Mouse (Mus musculus) CH12.LX (cell line): ENCODE data around the gene Rnf38. TPM values are rescaled to one million over a fixed set of nuclear protein-coding genes. Genes with fewer than 3 reads are reported as not detected.

Experiments
- DNase-seq: peaks from one replicate; pipeline ENCODE4 v3.0.0-alpha.2; 2013; ENCODE audit errors: extremely low read depth
- H3K27ac ChIP-seq: 2 replicates; pipeline ENCODE4 v1.5.1; 2012; ENCODE audit warnings: low read depth, mild to moderate bottlenecking, control low read depth, moderate library complexity; ENCODE audit not compliant: insufficient read depth
- H3K27me3 ChIP-seq: replicated peaks from 2 replicates; pipeline ENCODE3; 2012; ENCODE audit warnings: inconsistent platforms
- H3K36me3 ChIP-seq, 2 experiments: replicated peaks in 1 of 2; 2 replicates each; pipeline versions ENCODE3 to v1.6.1; 2012; ENCODE audit warnings: inconsistent platforms in 1 of 2, low read length in 1 of 2, mild to moderate bottlenecking in 1 of 2, mixed read lengths in 1 of 2, moderate library complexity in 1 of 2; ENCODE audit not compliant: control insufficient read depth in 1 of 2, insufficient read depth in 1 of 2
- H3K4me1 ChIP-seq, 2 experiments: 2 replicates each; pipeline ENCODE4 v1.6.1; 2012; ENCODE audit warnings: inconsistent platforms in 1 of 2, moderate library complexity in 1 of 2; ENCODE audit not compliant: insufficient read depth in 2 of 2, control insufficient read depth in 1 of 2
- H3K4me2 ChIP-seq: 2 replicates; pipeline ENCODE4 v1.6.1; 2012; ENCODE audit warnings: low read depth, mild to moderate bottlenecking, control low read depth; ENCODE audit not compliant: poor library complexity, insufficient read depth, severe bottlenecking
- H3K4me3 ChIP-seq, 3 experiments: fragments of 150-350 bp in 1 of 3; sonication (generic) in 1 of 3; replicated peaks in 1 of 3; 2 replicates each; pipeline versions ENCODE3 to v1.5.1; 2011 to 2012; ENCODE audit warnings: low read depth in 2 of 3, low read length in 2 of 3, mild to moderate bottlenecking in 2 of 3, moderate library complexity in 2 of 3, control low read depth in 1 of 3, improper control_type of control experiment in 1 of 3, inconsistent platforms in 1 of 3, mixed read lengths in 1 of 3; ENCODE audit not compliant: poor library complexity in 1 of 3
- H3K79me2 ChIP-seq: replicated peaks from 2 replicates; pipeline ENCODE4 v1.6.1; 2012; ENCODE audit warnings: mild to moderate bottlenecking, moderate library complexity; ENCODE audit not compliant: control insufficient read depth, poor library complexity, insufficient read depth, severe bottlenecking; ENCODE audit errors: extremely low read depth
- H3K9ac ChIP-seq: 2 replicates; pipeline ENCODE4 v1.6.1; 2012; ENCODE audit warnings: low read depth, mild to moderate bottlenecking, control low read depth, moderate library complexity; ENCODE audit not compliant: insufficient read depth
- H3K9me3 ChIP-seq: replicated peaks from 2 replicates; pipeline ENCODE3; 2012; ENCODE audit warnings: low read length, inconsistent platforms, mixed read lengths
- BHLHE40 ChIP-seq: IDR thresholded peaks from 2 replicates; pipeline ENCODE4 v1.6.1; 2011; ENCODE audit warnings: mild to moderate bottlenecking, low read depth, low read length, improper control_type of control experiment
- CHD2 ChIP-seq: IDR thresholded peaks from 2 replicates; pipeline ENCODE4 v1.6.1; 2011; ENCODE audit warnings: low read length, improper control_type of control experiment
- E2F4 ChIP-seq: IDR thresholded peaks from 2 replicates; pipeline ENCODE4 v1.6.1; 2011; ENCODE audit warnings: low read depth, low read length, improper control_type of control experiment; ENCODE audit not compliant: insufficient replicate concordance
- ETS1 ChIP-seq: conservative IDR thresholded peaks from 2 replicates; pipeline ENCODE4 v1.6.1; 2012; ENCODE audit warnings: low read depth, mild to moderate bottlenecking, inconsistent platforms, low read length, improper control_type of control experiment, moderate library complexity
- GABPA ChIP-seq: IDR thresholded peaks from 2 replicates; pipeline ENCODE4 v1.6.1; 2012; ENCODE audit warnings: low read depth, low read length, improper control_type of control experiment, inconsistent platforms; ENCODE audit not compliant: insufficient replicate concordance
- IRF4 ChIP-seq: IDR thresholded peaks from 2 replicates; pipeline ENCODE4 v1.6.1; 2014; ENCODE audit warnings: low read depth, mild to moderate bottlenecking, inconsistent platforms, low read length, improper control_type of control experiment
- JUND ChIP-seq: conservative IDR thresholded peaks from 2 replicates; pipeline ENCODE4 v1.6.1; 2011; ENCODE audit warnings: low read depth, low read length, improper control_type of control experiment
- KAT2A ChIP-seq: IDR thresholded peaks from 2 replicates; pipeline ENCODE4 v1.6.1; 2012; ENCODE audit warnings: low read length, improper control_type of control experiment, inconsistent platforms; ENCODE audit not compliant: insufficient replicate concordance
- MAX ChIP-seq: IDR thresholded peaks from 2 replicates; pipeline ENCODE4 v1.6.1; 2011; ENCODE audit warnings: low read length, improper control_type of control experiment
- MAZ ChIP-seq: IDR thresholded peaks from 2 replicates; pipeline ENCODE4 v1.6.1; 2012; ENCODE audit warnings: low read depth, mild to moderate bottlenecking, inconsistent platforms, low read length, improper control_type of control experiment, moderate library complexity
- MEF2A ChIP-seq: IDR thresholded peaks from 2 replicates; pipeline ENCODE4 v1.6.1; 2014; ENCODE audit warnings: low read depth, mild to moderate bottlenecking, inconsistent platforms, low read length, improper control_type of control experiment, borderline replicate concordance
- MXI1 ChIP-seq: IDR thresholded peaks from 2 replicates; pipeline ENCODE4 v1.6.1; 2011; ENCODE audit warnings: mild to moderate bottlenecking, low read depth, low read length, improper control_type of control experiment
- MYC ChIP-seq: IDR thresholded peaks from 2 replicates; pipeline ENCODE4 v1.6.1; 2011; ENCODE audit warnings: low read depth, mild to moderate bottlenecking, improper control_type of control experiment, low read length
- POLR2AphosphoS2 ChIP-seq: IDR thresholded peaks from 2 replicates; pipeline ENCODE4 v1.6.1; 2011; ENCODE audit warnings: low read depth, low read length, improper control_type of control experiment
- RCOR1 ChIP-seq: conservative IDR thresholded peaks from 2 replicates; pipeline ENCODE4 v1.6.1; 2012; ENCODE audit warnings: low read depth, mild to moderate bottlenecking, inconsistent platforms, low read length, improper control_type of control experiment
- SMC3 ChIP-seq: IDR thresholded peaks from 2 replicates; pipeline ENCODE4 v1.6.1; 2011; ENCODE audit warnings: low read depth, low read length, improper control_type of control experiment
- TCF12 ChIP-seq: IDR thresholded peaks from 2 replicates; pipeline ENCODE4 v1.6.1; 2014; ENCODE audit warnings: low read depth, mild to moderate bottlenecking, inconsistent platforms, low read length, improper control_type of control experiment
- UBTF ChIP-seq: IDR thresholded peaks from 2 replicates; pipeline ENCODE4 v1.6.1; 2012; ENCODE audit warnings: low read depth, mild to moderate bottlenecking, inconsistent platforms, low read length, improper control_type of control experiment, moderate library complexity
- ZMIZ1 ChIP-seq: IDR thresholded peaks from 2 replicates; pipeline ENCODE4 v1.6.1; 2012; ENCODE audit warnings: low read depth, mild to moderate bottlenecking, inconsistent platforms, low read length, improper control_type of control experiment
- ZNF384 ChIP-seq: IDR thresholded peaks from 2 replicates; pipeline ENCODE4 v1.6.1; 2012; ENCODE audit warnings: low read depth, low read length, improper control_type of control experiment, inconsistent platforms
- dilution Hi-C: fragments of 300-500 bp; cut with MboI; formaldehyde crosslinking; loops from 2 replicates; pipeline ENCODE4 v1.14.3; 2020; ENCODE audit warnings: low sequenced_read_pairs; ENCODE audit not compliant: extremely low pct_unique_long_range_greater_than_20kb, extremely low pct_ligation_motif_present
- in situ Hi-C: fragments of 300-500 bp; cut with MboI; formaldehyde crosslinking; loops from 3 replicates; pipeline ENCODE4 v1.14.3; 2019; ENCODE audit warnings: low sequenced_read_pairs, low pct_ligation_motif_present, low pct_unique_long_range_greater_than_20kb, mixed read lengths
- polyA plus RNA-seq: library from polyadenylated mRNA; unstranded; fragments of >175 nt; gene quantifications from 2 replicates; pipeline ENCODE4 v1.2.1, GENCODE M21; 2012; ENCODE audit warnings: low read depth; ENCODE audit not compliant: insufficient read length
- total RNA-seq, 2 experiments: library from RNA; depleted of rRNA; stranded (reverse); fragments of 300-350 nt in 1 of 2; fragments of >200 nt in 1 of 2; gene quantifications; 2 replicates each; pipeline ENCODE4 v1.2.3; 2012 to 2014

The Rnf38 gene
- total and polyA plus RNA-seq, 3 experiments, result 5.4 to 13.2 (median 6.6) TPM

DNA sequence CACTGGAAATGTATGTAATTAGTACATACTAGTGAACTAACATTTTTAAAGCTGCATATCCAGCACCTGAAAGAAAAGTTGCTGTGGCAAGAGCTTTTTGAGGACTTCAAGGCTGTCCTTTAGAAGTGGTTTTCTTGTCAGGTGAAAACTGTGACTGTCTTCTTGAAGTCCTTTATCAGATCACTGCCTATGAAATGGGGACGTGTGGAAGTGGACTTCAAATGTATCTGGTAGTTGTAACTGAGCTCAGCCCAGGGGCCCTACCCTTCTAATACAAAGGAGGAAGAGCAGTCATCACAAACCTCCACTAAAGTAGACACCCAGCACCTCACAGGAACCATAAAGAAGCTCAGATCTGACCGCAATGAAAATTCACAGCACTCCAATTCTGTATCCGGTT lies 63.7 kb downstream of the Rnf38 start:
- Histone ChIP-seq H3K4me1 (peaks cover 0 to 28% of the 10 kb centered on the region in 2 experiments; a peak in 2 of 4 replicates), H3K4me3 (no peak overlapping the region), H3K9me3 (no peaks in the 10 kb centered on the region), H3K27me3 (no peaks in the 10 kb centered on the region), H3K79me2 (peaks cover 3% of the 10 kb centered on the region; the same call in 1 of the 2 replicates), H3K4me2 (no peak overlapping the region), H3K27ac (no peak overlapping the region), H3K9ac (no peak overlapping the region), H3K36me3 (no peaks in the 10 kb centered on the region)
- in situ Hi-C loops (loop anchor here (10.0 kb wide), 1 partner anchor 95 kb away; no protein-coding TSS in a partner anchor), dilution Hi-C loops (no loop called here)
- DNase-seq, result no peak
- no peak for TF ChIP-seq MEF2A
- TF ChIP-seq MAZ, result no peak
- TF ChIP-seq ZNF384, result no peak
- no peak for TF ChIP-seq E2F4
- no peak for TF ChIP-seq ZMIZ1
- TF ChIP-seq MYC, result no peak
- no peak for TF ChIP-seq MXI1
- no peak for TF ChIP-seq KAT2A
- TF ChIP-seq ETS1, result no peak
- no peak for TF ChIP-seq SMC3
- TF ChIP-seq BHLHE40, result no peak
- no peak for TF ChIP-seq GABPA
- TF ChIP-seq UBTF, result no peak
- TF ChIP-seq TCF12, result no peak
- TF ChIP-seq RCOR1, result no peak
- no peak for TF ChIP-seq MAX
- TF ChIP-seq IRF4, result no peak
- TF ChIP-seq POLR2AphosphoS2, result no peak

- in situ Hi-C loops, result loop anchor here (10.0 kb wide), 1 partner anchor 94 kb away; no protein-coding TSS in a partner anchor
- dilution Hi-C loops, result no loop called here
- peak; percentile 43 for DNase-seq
- Histone ChIP-seq H3K4me2 (peak overlapping the region; percentile 96), H3K4me3 (peak overlapping the region in 2 of 3 experiments; percentile 40 to 54), H3K36me3 (no peaks in the 10 kb centered on the region), H3K9ac (peak overlapping the region; percentile 73), H3K4me1 (peaks cover 0 to 28% of the 10 kb centered on the region in 2 experiments; a peak in 2 of 4 replicates), H3K79me2 (peaks cover 3% of the 10 kb centered on the region; the same call in 1 of the 2 replicates), H3K27me3 (no peaks in the 10 kb centered on the region), H3K27ac (no peak overlapping the region), H3K9me3 (no peaks in the 10 kb centered on the region)
- peak; percentile 29; the same call in 1 of the 2 replicates for TF ChIP-seq MEF2A
- TF ChIP-seq CHD2, result no peak
- no peak for TF ChIP-seq JUND
Measured at GRCm38 (mm10) chr4:44168816-44169215, 64.8 kb downstream of the Rnf38 start.
